Mouse (Mus musculus): ENCODE data around the gene Rps6kb1.

Rps6kb1 gene

GRCm38 (mm10) chr11:86544639-86545299 lies at the start of gene Rps6kb1, which contains the start of gene Tubd1:
Gene Rps6kb1 (minus strand): TSS chr11:86544805.
Gene Tubd1 (plus strand): TSS chr11:86544991.
- DNase-seq (ENCODE audit: low spot score): peak; percentile 100

DNA sequence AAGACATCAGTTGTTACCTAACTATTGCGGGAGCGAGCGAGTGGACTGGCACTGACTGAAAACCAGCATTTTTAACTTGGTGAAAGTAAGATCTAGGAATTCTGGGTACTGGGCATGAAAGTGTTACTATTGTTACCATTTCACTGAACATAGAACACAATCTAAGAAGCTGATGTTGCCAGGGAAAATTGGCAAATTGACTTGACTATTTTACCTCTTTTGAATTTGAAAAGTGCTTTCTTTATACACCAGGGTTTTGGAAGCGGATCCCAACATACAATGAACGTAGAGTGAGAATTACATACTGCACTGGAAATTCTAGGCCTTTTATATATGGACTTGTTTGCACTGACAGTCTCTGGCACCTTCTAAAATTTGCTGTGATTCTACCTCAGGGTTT lies 48.8 kb upstream of the Rps6kb1 start:
- no peak for DNase-seq (ENCODE audit: low spot score)

GRCm38 (mm10) chr11:86592993-86593392 lies 48.4 kb upstream of the Rps6kb1 start:
- DNase-seq (ENCODE audit: low spot score): no peak

DNA sequence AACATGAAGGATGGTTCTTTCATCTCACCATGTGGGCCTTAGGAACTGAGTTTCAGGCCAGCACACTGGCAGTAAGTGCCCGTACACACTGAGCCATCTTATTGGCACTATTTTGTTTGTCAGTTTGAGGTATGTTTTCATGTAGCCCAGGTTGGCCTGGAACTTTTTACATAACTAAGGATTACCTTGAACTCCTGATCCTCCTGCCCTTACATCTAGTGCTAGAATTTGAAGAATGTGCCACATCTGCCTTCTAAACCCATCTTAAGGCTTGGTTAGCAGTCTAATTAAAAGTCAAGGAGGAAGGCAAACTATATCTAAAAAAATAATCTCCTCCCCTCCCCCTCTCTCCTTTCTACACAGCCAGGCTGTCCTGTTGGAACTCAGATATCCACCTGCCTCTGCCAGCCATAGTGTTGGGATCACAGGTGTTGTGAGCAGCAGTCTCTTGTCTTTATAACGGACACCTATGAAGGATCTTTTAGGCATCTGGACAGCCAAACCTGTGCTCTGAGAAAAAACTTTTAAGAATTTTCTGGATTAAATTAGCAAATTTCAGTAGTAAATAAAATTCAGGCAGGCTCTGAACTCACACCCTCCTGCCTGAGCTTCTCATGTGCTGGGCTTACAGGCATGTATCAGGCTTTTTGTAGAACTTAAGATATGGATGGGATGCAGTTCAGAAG lies 47.5 kb upstream of the Rps6kb1 start:
- no peak for DNase-seq (ENCODE audit: low spot score)

DNA sequence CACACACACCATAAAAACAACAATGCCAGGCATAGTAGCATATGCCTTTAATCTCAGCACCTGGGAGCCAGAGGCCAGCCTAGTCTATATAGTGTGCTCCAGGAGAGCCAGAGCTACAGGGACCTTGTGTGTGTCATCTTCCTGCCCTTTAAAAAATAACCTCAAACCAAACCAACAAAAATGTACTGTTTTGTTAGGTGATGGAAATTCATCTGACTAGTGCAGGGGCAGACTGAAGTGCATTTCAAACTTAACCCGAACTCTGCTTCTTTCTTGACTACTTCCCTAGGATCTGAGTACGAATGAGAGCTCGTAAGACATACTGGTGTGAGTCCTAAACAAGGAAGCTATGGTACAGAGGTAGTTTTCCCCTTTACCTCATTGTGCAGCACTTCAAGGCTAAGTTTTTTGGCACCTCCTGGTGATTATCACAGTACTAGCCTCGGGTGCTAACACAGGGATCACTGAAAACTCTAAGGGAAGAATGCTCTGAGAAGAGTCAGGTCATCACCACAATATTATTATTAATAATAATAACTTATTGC lies 46.8 kb upstream of the Rps6kb1 start:
- DNase-seq (ENCODE audit: low spot score): no peak

- no peak for DNase-seq (ENCODE audit: low spot score)
These were observed 46.0 kb upstream of the Rps6kb1 start for GRCm38 (mm10) chr11:86590579-86590978.

DNA sequence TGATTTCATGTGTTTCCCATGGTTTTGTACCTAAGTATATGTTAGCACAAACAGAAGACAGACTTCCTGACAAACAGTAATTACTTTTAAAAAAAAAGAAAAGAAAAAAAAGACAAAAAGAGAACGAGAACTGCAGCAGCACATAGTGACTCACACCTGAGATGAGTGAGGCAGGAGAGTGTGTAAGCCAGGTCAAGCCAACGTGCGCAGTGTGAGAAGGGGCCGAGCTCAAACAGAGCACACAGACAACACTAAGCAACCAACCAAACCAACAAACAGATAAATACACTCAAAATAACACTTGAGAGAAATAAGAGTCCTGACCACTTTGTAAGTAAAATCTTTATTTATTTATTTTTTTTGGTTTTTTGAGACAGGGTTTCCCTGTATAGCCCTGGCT lies 45.5 kb upstream of the Rps6kb1 start:
- DNase-seq (ENCODE audit: low spot score): no peak

GRCm38 (mm10) chr11:86588583-86589298 lies 44.1 kb upstream of the Rps6kb1 start:
- DNase-seq (ENCODE audit: low spot score): no peak

DNA sequence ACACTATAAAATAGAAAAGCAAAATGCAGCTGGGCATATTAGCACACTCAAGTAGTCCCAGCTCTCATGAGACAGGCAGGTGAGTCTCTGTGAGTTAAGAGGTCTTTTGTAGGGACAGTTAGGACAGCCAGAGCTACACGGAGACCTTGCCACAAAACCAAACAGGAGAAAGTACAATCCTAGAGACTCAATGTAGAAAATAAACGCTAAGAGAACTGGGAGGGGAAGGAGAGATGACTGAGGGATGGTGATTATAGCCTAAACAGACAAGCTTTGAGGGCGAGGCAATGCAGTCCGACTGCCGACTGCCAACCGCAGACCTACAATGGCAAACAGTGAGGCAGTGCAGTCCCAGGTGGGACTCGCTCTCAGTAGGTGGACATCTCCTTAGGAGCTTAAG lies 43.2 kb upstream of the Rps6kb1 start:
- no peak for DNase-seq (ENCODE audit: low spot score)

DNA sequence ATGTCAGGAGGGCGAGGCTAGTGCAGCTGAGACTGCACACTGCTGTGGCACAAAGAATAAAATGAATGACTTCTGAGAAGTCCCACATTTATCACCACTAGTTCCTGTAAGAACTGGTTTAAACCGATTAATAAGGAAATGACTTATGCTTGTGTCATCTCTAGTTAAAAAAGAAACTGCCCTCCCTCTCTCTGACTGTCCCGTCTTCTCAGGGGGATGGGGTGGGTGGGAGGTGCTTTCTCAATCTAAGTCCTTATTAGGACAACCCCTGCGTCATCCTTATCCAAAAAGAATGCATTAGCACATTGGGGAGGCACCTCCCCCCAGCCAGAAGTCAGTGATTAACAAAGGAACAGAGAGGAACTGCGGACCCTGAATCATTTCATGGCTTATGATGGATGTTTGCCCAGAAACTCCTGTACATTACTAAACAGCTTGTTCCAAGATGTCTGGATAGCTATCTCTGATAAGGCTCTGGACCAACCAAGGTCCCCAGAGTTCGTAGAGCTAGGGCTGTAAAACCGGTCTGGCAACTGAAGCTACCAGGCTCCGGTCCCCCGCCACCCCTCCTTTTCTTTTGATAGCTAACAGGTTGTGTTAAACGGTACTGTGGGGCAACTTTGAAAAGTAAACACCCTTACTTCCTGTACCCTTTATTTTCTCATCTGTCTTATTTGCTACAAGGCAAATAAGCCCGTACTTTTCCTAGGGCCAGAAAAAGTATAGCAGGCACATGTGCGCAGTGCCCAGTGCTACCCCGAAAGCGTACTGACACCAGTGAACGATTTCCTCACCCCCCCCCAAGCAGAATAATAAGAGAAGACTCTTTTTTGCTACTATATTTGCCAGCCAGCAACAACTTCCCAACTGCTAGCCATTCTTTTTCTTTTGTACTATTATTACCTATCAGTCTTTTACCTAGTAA lies 42.5 kb upstream of the Rps6kb1 start:
- peak; percentile 2 for DNase-seq (ENCODE audit: low spot score)

DNA sequence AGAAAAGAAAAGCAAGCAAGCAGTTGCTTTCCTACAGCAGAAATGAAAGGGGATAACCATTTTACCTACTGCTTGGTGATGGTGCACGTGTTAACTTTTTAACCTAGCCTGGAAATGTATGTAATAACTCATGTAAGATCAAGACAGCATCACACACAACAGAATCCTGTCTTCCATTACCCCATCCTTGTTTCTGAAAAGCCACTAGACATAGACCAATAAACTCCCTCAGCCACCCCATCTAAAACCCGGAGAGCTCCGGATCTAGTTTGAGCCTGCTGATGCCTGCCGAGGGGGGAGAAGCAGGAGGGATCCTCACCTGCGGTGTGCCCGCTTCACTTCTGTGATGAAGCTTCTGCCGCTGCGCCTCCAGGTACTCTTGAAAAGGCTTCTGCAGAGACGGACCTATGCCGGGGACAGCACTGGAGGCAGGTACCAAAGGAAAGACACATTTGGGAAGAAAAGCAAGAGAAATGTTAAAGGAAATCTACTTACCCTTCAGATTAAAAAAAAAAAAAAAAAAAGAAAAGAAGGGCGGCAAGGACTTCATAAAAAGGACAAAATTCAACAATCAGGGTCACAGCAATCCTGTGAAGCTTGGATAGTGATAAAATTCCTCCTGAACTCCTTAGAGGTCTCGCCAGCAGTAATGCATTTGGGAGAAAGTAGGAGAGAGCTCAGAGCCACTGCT lies 41.7 kb upstream of the Rps6kb1 start:
- no peak for DNase-seq (ENCODE audit: low spot score)

DNA sequence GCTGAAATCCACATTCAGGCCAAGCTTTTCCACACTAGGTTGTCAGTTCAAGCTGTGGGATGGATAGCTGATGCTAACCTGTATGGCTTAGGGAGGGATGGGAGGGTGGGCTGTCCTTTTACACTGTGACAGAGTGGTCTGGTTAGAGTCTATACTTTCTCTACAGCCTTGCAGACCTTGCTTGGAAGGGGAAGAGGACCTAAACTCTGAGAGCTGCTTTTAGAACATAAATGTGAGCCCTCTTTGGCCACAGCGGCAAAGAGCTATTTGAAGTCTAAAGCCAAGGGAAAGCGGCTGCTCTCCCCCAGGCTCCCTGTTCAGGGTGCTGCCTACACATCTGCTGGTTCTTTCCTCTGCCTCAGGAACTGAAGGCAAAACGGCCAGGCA lies 41.0 kb upstream of the Rps6kb1 start:
- no peak for DNase-seq (ENCODE audit: low spot score)

- DNase-seq (ENCODE audit: low spot score): no peak
These were observed 40.4 kb upstream of the Rps6kb1 start for GRCm38 (mm10) chr11:86584898-86585597.

DNA sequence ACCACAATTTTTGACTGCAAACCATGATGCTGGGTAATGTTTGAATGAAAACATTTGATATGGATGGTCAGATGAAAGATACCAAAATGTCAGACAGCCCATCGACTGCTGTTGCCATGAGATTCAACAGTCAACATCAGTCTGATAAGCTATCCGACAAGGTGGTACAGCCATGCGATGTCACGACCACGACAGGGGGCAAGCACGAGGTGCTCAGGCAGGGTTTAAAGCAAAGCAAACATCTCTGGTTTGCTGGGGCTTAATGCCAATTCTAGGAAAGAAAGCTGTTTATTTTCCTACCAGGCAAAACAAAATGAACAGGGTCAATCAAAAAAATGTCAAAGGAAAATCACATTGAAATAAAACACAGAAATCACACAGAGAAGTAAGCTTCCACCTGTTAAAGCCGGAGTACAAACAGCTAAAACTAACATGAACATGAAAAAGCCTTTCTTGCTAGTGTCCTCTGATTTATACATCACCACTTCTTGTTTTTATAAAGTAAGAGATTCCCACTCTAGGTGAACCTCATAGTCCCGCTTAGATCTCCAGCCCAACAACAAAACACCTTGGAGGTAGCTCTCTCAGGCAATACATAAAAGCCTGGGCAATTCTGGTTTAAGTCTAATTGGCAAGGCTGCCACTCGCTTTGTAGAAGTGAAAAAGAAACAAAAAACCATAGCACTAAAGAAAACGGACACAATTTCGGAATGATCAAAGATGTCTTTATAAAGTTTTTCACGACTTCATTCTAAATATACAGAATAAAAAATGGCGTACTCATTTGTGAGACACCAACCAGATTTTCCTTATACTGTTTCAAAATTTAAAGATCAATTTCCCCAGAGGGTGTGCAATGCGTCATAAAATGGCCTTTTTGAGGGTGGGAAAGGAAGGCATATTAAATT lies 39.6 kb upstream of the Rps6kb1 start:
- DNase-seq (ENCODE audit: low spot score): no peak

DNA sequence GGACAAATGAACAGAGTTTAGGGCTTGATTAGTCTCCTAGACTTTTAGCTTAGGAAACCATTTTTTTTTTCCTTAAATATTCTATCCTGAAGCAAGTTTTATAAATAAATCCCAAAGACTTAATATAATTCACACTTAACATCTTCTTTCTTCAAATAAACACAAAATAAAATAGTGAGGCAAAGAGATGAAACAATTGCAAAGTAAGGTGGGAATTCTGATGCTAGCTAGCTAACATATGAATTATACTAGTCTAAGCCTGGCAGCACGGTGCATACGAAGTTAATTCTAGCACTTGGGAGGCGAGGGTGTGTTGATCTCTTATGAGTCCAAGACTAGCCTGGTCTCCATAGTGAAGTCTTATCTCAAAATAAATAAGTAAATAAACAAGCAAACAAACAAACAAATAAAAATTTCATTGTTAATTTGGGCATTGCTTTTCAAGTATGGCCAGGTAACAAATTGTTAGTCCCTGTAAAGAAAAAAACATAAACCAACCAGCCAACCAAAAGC lies 38.8 kb upstream of the Rps6kb1 start:
- DNase-seq (ENCODE audit: low spot score): no peak

DNA sequence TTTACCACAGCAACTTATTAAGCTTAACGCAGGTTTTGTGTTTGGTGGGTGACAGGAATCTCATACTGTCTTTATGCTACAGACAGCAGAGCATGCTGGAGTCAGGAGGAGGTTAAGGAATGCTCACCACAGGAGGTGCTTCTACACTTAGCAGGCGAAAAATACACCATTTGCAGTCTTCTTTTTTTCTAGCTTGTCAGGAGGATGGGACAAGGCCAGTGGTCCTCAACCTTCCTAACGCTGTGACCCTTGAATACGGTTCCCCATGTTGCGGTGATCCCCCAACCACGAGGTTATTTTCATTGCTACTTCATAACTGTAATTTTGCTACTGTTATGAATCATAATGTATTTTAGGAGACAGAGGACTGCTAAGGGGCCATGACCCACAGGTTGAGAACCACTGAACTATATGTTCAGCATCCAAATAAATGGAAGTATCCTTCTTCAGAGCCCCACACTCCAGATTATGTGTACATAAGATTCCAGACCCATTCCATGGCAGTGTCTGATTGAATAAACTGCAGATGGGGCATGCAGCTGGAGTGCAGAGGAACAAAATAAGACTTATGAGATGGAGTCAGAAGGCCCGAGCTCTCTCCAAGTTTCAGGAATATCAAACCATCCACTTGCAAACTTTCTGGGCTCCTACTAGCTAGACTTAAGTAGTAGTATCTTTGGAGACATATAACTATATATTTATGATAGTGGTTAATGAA lies 38.1 kb upstream of the Rps6kb1 start:
- DNase-seq (ENCODE audit: low spot score): no peak

DNA sequence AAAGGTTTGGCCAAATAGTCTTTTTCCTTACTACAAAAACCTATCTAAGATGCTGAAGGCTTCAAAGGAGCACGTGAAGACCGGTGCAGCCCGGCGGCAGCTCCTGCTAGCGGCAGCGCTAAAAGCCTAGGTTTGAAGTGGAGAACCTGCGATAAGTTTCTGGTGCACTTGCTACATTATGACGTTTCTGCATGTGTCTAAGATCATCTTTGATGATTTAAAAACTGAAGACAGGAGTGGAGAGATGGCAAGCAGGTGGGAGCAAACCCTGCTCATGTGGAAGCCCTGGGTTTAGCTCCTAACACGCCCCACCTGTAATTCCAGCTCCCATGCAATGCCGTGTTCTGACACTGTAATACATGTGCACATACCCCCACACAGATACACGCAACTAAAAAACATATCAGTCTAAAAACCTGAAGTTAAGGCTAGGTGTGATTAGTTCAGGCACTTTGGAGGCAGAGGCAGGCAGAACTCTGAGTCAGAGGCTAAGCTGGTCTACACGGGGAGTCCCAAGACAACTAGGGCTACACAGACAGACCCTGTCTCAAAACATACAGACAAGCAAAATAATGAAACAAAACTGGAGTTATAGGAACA lies 37.4 kb upstream of the Rps6kb1 start:
- DNase-seq (ENCODE audit: low spot score): no peak

- DNase-seq (ENCODE audit: low spot score): no peak
These were observed 36.7 kb upstream of the Rps6kb1 start for GRCm38 (mm10) chr11:86581250-86581753.

Measured in retina, embryonic 14.5 days (tissue).